Mouse (Mus musculus) heart, embryonic 15.5 days (tissue): ENCODE measurements around the gene Sbk2. TPM values are rescaled to one million over a fixed set of nuclear protein-coding genes. Genes with fewer than 3 reads are reported as not detected.

Experiments
- ATAC-seq: fragments of 200-750 bp; cut with Nextera tagmentation; replicated peaks from 2 replicates; pipeline ENCODE4 v1.8.0; 2017; ENCODE audit warnings: low read depth, moderate TSS enrichment; ENCODE audit not compliant: insufficient number of reproducible peaks, insufficient read depth, low FRiP score
- H3K27ac ChIP-seq: fragments of 300-500 bp; sonication (generic); 2 replicates; pipeline ENCODE4 v1.5.1; 2015; ENCODE audit warnings: mild to moderate bottlenecking, inconsistent platforms
- H3K27me3 ChIP-seq: fragments of 300-500 bp; sonication (generic); 2 replicates; pipeline ENCODE4 v1.6.1; 2015; ENCODE audit warnings: inconsistent platforms
- H3K36me3 ChIP-seq: fragments of 300-500 bp; sonication (generic); 2 replicates; pipeline ENCODE4 v1.6.1; 2015; ENCODE audit warnings: mild to moderate bottlenecking, inconsistent platforms
- H3K4me1 ChIP-seq: fragments of 300-500 bp; sonication (generic); replicated peaks from 2 replicates; pipeline ENCODE4 v1.6.1; 2015; ENCODE audit warnings: inconsistent platforms
- H3K4me2 ChIP-seq: fragments of 300-500 bp; sonication (generic); 2 replicates; pipeline ENCODE4 v1.6.1; 2015; ENCODE audit warnings: inconsistent platforms, mild to moderate bottlenecking, moderate library complexity
- H3K4me3 ChIP-seq: fragments of 300-500 bp; sonication (generic); 2 replicates; pipeline ENCODE4 v1.5.1; 2015; ENCODE audit warnings: mild to moderate bottlenecking, inconsistent platforms
- H3K9ac ChIP-seq: fragments of 300-500 bp; sonication (generic); 2 replicates; pipeline ENCODE4 v1.6.1; 2015; ENCODE audit warnings: mild to moderate bottlenecking, inconsistent platforms
- H3K9me3 ChIP-seq: fragments of 300-500 bp; sonication (generic); replicated peaks from 2 replicates; pipeline ENCODE4 v1.6.1; 2016; ENCODE audit warnings: inconsistent platforms
- WGBS: fragments of 180-500 bp; shearing (Covaris S2); methylation state at CpG from one replicate; pipeline ENCODE4 v1.1.7; 2015; ENCODE audit warnings: mixed read lengths; 5-methylcytosine and 5-hydroxymethylcytosine counted together
- polyA plus RNA-seq: library from polyadenylated mRNA; unstranded; fragments of >200 nt; fragmentation: Nextera tagmentation; extraction: Ambion mirVana; gene quantifications from 2 replicates; pipeline ENCODE4 v1.2.1, GENCODE M21; 2015

Sbk2 gene
- polyA plus RNA-seq, 1 experiment from 2014 or later, result 4.8 TPM

DNA sequence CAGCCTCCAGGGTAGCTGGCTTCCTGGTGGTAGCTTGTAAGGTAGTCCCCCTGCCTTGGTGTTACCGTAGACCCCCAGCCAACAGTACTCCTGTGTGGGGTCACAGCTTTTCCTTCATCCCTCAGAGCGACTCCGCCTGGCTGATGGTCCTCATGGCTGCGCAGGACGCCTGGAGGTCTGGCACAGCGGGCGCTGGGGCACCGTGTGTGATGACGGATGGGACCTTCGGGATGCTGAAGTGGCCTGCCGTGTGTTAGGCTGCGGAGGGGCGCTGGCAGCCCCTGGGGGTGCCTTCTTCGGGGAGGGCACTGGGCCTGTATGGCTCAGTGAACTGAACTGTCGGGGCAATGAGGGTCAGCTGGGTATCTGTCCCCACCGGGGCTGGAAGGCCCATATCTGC, 37.4 kb downstream of the Sbk2 start:
- no peak for ATAC-seq
- H3K4me3 ChIP-seq, result no peak overlapping the region
- 69% methylated on average over 16 of the region's 16 CpGs for WGBS
- no peaks in the 10 kb centered on the region for H3K27me3 ChIP-seq
- H3K9ac ChIP-seq, result no peak overlapping the region
- no peaks in the 10 kb centered on the region for H3K9me3 ChIP-seq
- H3K36me3 ChIP-seq, result no peaks in the 10 kb centered on the region
- H3K4me1 ChIP-seq, result peaks cover 47% of the 10 kb centered on the region
- no peak overlapping the region for H3K27ac ChIP-seq
- H3K4me2 ChIP-seq, result no peak overlapping the region

DNA sequence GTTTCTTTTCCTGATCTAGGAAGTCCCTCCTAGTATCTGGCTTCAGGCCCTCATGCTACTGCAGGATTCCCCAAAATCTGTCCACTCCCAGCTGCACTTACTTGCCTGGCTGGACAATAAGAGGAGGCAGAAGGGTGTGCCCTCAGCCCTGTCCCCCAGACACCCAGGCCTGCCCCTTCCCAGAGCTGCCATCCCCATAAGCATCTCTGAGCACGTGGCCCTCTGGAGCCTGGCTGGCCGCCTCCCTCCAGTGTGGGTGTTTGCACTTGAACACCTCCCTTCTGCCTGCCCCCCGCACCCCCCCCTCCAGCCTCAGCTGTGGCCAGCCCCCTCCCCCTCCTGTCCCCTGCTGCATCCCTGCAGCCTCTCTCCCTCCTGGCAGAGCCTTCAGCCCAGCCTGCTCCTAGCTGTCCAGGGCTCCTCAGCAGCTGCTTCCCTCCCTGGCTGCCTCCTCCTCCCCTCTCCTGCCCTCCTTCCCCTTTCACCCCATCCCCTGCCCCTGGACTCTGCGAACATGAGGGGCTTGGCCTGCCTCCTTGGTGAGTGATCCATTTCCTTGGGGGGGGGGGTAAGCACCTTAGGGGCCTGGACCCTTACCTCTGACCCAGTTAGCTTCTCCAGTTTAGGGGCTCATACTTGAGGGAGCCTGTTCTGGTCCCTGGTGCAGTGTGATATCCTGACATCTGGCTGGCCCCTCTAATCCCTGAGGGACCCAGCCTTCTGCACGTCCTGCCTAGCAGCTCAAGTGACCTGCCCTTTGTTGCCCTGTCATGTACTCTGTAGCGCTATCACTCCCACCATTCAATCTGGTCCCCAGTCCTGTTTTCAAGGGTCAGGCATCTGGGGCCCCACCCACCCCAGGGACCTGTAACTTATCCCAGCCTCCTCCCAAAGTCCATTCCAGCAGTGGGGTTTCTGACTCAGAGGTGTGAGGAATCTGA, 38.5 kb downstream of the Sbk2 start, which contains the start of gene Ssc5d:
Gene Ssc5d (plus strand): TSS at position 345 of the 941 bp plus-strand sequence.
- WGBS, result 10% methylated on average over 6 of the region's 6 CpGs
- Histone ChIP-seq H3K4me2 (no peak within 1 kb of the TSS; the same call in 1 of the 2 replicates), H3K9me3 (no peaks in the 10 kb centered on the region), H3K27ac (peak within 1 kb of the TSS; percentile 75), H3K4me3 (no peak within 1 kb of the TSS), H3K9ac (no peak within 1 kb of the TSS), H3K27me3 (no peaks in the 10 kb centered on the region), H3K36me3 (peaks cover 3% of the 10 kb centered on the region; the same call in 1 of the 2 replicates), H3K4me1 (peaks cover 58% of the 10 kb centered on the region)
- peak; percentile 31 for ATAC-seq

DNA sequence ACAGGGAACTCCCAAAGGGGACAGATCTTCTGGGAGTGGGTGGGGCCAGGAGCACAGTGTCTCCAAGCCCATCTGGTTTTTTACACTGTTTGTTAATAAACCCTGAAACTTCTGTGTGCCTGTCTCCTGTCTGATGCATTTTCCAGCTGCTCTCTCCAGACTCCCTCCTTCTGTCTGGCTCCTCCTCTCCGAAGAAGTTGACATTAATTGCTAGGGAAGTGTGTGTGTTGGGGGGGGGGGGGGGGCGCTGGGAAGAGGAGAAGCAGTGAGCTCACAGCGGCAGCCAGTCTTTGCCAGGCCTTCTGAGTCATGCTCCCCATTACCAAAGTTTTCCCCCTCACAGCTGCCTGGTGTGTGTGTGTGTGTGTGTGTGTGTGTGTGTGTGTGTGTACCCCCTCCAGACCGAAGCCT, 39.3 kb downstream of the Sbk2 start:
- Histone ChIP-seq H3K36me3 (peaks cover 11% of the 10 kb centered on the region), H3K9ac (no peak overlapping the region), H3K27ac (peak overlapping the region; percentile 75), H3K4me1 (peaks cover 60% of the 10 kb centered on the region), H3K9me3 (no peaks in the 10 kb centered on the region), H3K4me3 (no peak overlapping the region), H3K27me3 (no peaks in the 10 kb centered on the region), H3K4me2 (no peak overlapping the region; the same call in 1 of the 2 replicates)
- peak; percentile 32 for ATAC-seq
- WGBS, result 9% methylated on average over 4 of the region's 4 CpGs

GRCm38 (mm10) chr7:4924483-4924882, 39.7 kb downstream of the Sbk2 start:
- ATAC-seq, result no peak
- no peak overlapping the region for H3K9ac ChIP-seq

DNA sequence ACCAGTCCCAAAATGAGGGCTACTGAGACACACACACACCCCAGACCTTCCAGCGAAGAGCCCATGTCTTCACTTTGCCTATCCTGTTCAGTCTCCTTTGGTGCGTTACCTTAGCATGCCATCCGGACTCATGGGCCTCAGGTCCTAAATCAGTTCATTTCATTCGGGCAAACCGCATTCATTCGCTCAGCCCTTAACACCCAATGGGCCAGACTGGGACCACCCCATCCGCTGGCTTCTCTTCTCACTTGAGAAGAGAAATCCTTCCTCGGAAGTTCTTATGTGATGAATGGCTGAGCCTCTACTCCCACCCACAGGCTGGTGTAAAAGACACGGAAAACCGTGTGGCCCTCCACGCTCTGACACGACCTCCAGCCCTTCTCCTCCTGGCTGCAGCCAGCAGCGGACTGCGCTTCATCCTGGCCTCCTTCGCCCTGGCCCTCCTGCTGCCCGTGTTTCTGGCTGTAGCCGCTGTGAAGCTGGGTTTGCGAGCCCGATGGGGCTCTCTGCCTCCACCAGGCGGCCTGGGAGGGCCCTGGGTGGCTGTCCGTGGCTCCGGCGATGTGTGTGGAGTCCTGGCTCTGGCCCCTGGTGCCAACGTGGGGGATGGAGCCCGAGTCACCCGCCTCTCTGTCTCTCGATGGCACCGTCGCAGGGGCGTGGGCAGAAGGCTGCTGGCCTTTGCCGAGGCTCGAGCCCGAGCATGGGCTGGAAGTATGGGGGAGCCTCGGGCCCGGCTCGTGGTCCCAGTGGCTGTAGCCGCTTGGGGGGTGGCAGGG, 40.4 kb downstream of the Sbk2 start:
- 4% methylated on average over 37 of the region's 37 CpGs for WGBS

More at GRCm38 (mm10) chr7:4924483-4924882, 39.7 kb downstream of the Sbk2 start:
- WGBS, result under 1% methylated on average over 4 of the region's 4 CpGs
- Histone ChIP-seq H3K9me3 (no peaks in the 10 kb centered on the region), H3K36me3 (peaks cover 16% of the 10 kb centered on the region), H3K27me3 (no peaks in the 10 kb centered on the region), H3K4me2 (peak overlapping the region; percentile 85), H3K4me1 (peaks cover 60% of the 10 kb centered on the region), H3K27ac (peak overlapping the region; percentile 75), H3K4me3 (peak overlapping the region; percentile 42; the same call in 1 of the 2 replicates)

GRCm38 (mm10) chr7:4922931-4923565, 41.2 kb downstream of the Sbk2 start:
- Histone ChIP-seq H3K27me3 (no peaks in the 10 kb centered on the region), H3K4me2 (peak overlapping the region; percentile 85), H3K9me3 (no peaks in the 10 kb centered on the region), H3K9ac (peak overlapping the region; percentile 52), H3K4me3 (peak overlapping the region; percentile 42), H3K27ac (peak overlapping the region; percentile 75), H3K4me1 (peaks cover 60% of the 10 kb centered on the region), H3K36me3 (peaks cover 27% of the 10 kb centered on the region)
- WGBS, result 2% methylated on average over 14 of the region's 14 CpGs
- no peak for ATAC-seq

More for the DNA sequence above, 40.4 kb downstream of the Sbk2 start:
- Histone ChIP-seq H3K9me3 (no peaks in the 10 kb centered on the region), H3K27me3 (no peaks in the 10 kb centered on the region), H3K27ac (peak overlapping the region; percentile 75), H3K4me1 (peaks cover 60% of the 10 kb centered on the region), H3K4me3 (peak overlapping the region; percentile 42), H3K36me3 (peaks cover 22% of the 10 kb centered on the region), H3K9ac (peak overlapping the region; percentile 8), H3K4me2 (peak overlapping the region; percentile 85)
- ATAC-seq, result no peak

DNA sequence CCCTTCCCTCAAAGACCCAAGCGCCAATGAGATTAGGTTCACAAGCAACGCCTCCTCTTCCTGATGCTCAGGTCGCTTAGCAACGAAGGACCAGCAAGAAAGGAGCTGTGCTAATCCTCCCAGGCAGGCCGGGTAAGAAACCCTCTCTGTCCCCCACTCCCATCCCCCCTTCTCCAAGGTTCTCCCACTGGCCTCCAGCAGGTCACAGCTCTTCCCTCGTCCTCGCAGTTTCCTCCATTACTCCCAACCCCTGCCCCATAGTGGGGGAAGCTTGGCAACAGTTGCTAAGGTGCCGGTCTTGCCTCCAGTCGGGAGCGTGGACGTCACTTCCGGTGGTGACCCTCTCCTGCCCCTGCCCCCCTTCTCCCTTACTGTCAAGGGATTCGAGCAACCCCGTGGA, 41.7 kb downstream of the Sbk2 start:
- Histone ChIP-seq H3K27me3 (no peaks in the 10 kb centered on the region), H3K4me1 (peaks cover 60% of the 10 kb centered on the region), H3K4me3 (peak overlapping the region; percentile 42), H3K36me3 (peaks cover 31% of the 10 kb centered on the region), H3K27ac (peak overlapping the region; percentile 56), H3K9me3 (no peaks in the 10 kb centered on the region), H3K9ac (peak overlapping the region; percentile 52), H3K4me2 (peak overlapping the region; percentile 85)
- WGBS, result 1% methylated on average over 14 of the region's 14 CpGs
- peak; percentile 20; the same call in 1 of the 2 replicates for ATAC-seq

GRCm38 (mm10) chr7:4921824-4922482, 42.3 kb downstream of the Sbk2 start, which contains the start of gene Nat14:
Gene Nat14, plus strand, starts transcription at chr7:4922028.
- Histone ChIP-seq H3K9me3 (no peaks in the 10 kb centered on the region), H3K27me3 (no peaks in the 10 kb centered on the region), H3K4me2 (peak within 1 kb of the TSS; percentile 85), H3K9ac (peak within 1 kb of the TSS; percentile 52), H3K4me3 (peak within 1 kb of the TSS; percentile 42), H3K36me3 (peaks cover 36% of the 10 kb centered on the region), H3K4me1 (peaks cover 61% of the 10 kb centered on the region), H3K27ac (peak within 1 kb of the TSS; percentile 80)
- no peak for ATAC-seq
- WGBS, result 25% methylated on average over 8 of the region's 8 CpGs

GRCm38 (mm10) chr7:4920976-4921823, 43.0 kb downstream of the Sbk2 start:
- ATAC-seq, result no peak

DNA sequence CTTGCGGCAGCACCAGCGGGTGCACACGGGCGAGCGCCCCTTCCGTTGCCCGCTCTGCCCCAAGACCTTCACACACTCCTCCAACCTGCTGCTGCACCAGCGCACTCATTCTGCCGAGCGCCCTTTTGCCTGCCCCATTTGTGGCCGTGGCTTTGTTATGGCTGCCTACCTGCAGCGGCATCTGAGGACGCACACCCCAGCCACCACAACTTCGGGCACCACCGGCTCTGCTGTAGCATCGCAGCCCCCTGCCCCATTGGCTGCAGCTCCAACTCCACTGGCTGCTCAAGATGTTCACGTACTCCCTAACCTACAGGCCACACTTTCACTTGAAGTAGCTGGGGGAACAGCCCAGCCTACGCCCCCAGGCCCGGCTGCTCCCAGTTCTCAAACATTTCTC, 43.7 kb downstream of the Sbk2 start:
- peaks cover 36% of the 10 kb centered on the region for H3K36me3 ChIP-seq
- peak overlapping the region; percentile 80 for H3K27ac ChIP-seq
- H3K9ac ChIP-seq, result no peak overlapping the region
- no peaks in the 10 kb centered on the region for H3K9me3 ChIP-seq
- no peak for ATAC-seq
- no peak overlapping the region for H3K4me3 ChIP-seq
- no peaks in the 10 kb centered on the region for H3K27me3 ChIP-seq
- H3K4me2 ChIP-seq, result no peak overlapping the region
- 91% methylated on average over 19 of the region's 19 CpGs for WGBS
- H3K4me1 ChIP-seq, result peaks cover 60% of the 10 kb centered on the region

More at GRCm38 (mm10) chr7:4920976-4921823, 43.0 kb downstream of the Sbk2 start:
- peaks cover 36% of the 10 kb centered on the region for H3K36me3 ChIP-seq
- H3K27me3 ChIP-seq, result no peaks in the 10 kb centered on the region
- WGBS, result 37% methylated on average over 23 of the region's 23 CpGs
- no peaks in the 10 kb centered on the region for H3K9me3 ChIP-seq
- peak overlapping the region; percentile 28 for H3K9ac ChIP-seq
- no peak overlapping the region for H3K4me3 ChIP-seq
- H3K27ac ChIP-seq, result peak overlapping the region; percentile 80
- peaks cover 65% of the 10 kb centered on the region for H3K4me1 ChIP-seq
- peak overlapping the region; percentile 36; the same call in 1 of the 2 replicates for H3K4me2 ChIP-seq
